In genomic region chr12:32237839-32238238, GRCm38 (mm10) we compare ENCODE assay signal across 20 mouse cellular contexts. TPM values are rescaled to one million over a fixed set of nuclear protein-coding genes. Genes with fewer than 3 reads are reported as not detected.
DNase-seq lines count a peak whose midpoint lies in the region; ATAC-seq lines count a peak whose summit lies in the region.
"Had no signal": no experiment of that assay in that cellular context is flagged by ENCODE, and none has a peak within 500 bp of the region (broad histone marks: within the 10 kb centered on the region; RNA-seq: fewer than 3 reads in every experiment).

No protein-coding gene starts in this region.

- intact Hi-C loops in heart, postnatal 25 days (cut with DNase I), result loop anchor here (10.0 kb wide), 1 partner anchor 473 kb away; no protein-coding TSS in a partner anchor
- intact Hi-C loops in left cerebral cortex, postnatal 25 days (cut with DNase I), result no loop called here

- no peaks in the 10 kb centered on the region for H3K36me3 ChIP-seq in midbrain, embryonic 16.5 days (ENCODE audit: control insufficient read depth, insufficient read depth, low read length)
- H3K36me3 ChIP-seq in midbrain, embryonic 13.5 days, result no peaks in the 10 kb centered on the region
- H3K36me3 ChIP-seq: heart, embryonic 12.5 days; intestine, embryonic 15.5 days; neural tube, embryonic 15.5 days had no signal

- H3K4me2 ChIP-seq in midbrain, embryonic 16.5 days (ENCODE audit: low read length), result no peak overlapping the region
- no peak overlapping the region for H3K4me2 ChIP-seq in midbrain, embryonic 13.5 days (replicated peaks)
- H3K4me2 ChIP-seq: heart, embryonic 12.5 days; intestine, embryonic 15.5 days; neural tube, embryonic 15.5 days had no signal

- no peaks in the 10 kb centered on the region for H3K27me3 ChIP-seq in midbrain, embryonic 16.5 days (ENCODE audit: control insufficient read depth, insufficient read depth, low read depth, low read length)
- H3K27me3 ChIP-seq in midbrain, embryonic 13.5 days, result no peaks in the 10 kb centered on the region
- H3K27me3 ChIP-seq: heart, embryonic 12.5 days; intestine, embryonic 15.5 days; neural tube, embryonic 15.5 days had no signal

- no peak overlapping the region for H3K4me3 ChIP-seq in midbrain, embryonic 16.5 days (ENCODE audit: low read depth, low read length)
- no peak overlapping the region for H3K4me3 ChIP-seq in midbrain, embryonic 13.5 days (replicated peaks)
- H3K4me3 ChIP-seq: heart, embryonic 12.5 days; intestine, embryonic 15.5 days; neural tube, embryonic 15.5 days had no signal

- peak; percentile 27; the same call in 1 of the 2 replicates for ATAC-seq in midbrain, embryonic 16.5 days
- no peak for ATAC-seq in midbrain, embryonic 13.5 days
- ATAC-seq: intestine, embryonic 15.5 days; lung, postnatal 0 days had no signal

- H3K27ac ChIP-seq in midbrain, embryonic 16.5 days (ENCODE audit: low read length), result no peak overlapping the region
- no peak overlapping the region for H3K27ac ChIP-seq in midbrain, embryonic 13.5 days
- H3K27ac ChIP-seq: intestine, embryonic 15.5 days; liver, embryonic 14.5 days; neural tube, embryonic 15.5 days had no signal

- no peak overlapping the region for H3K9ac ChIP-seq in midbrain, embryonic 16.5 days (ENCODE audit: low read depth, low read length)
- H3K9ac ChIP-seq in midbrain, embryonic 13.5 days (replicated peaks), result no peak overlapping the region
- H3K9ac ChIP-seq: heart, embryonic 12.5 days; intestine, embryonic 15.5 days; liver, embryonic 14.5 days; neural tube, embryonic 15.5 days had no signal

- no peaks in the 10 kb centered on the region for H3K9me3 ChIP-seq in midbrain, embryonic 16.5 days (replicated peaks; ENCODE audit: control insufficient read depth, low read length, poor library complexity, severe bottlenecking)
- no peaks in the 10 kb centered on the region for H3K9me3 ChIP-seq in midbrain, embryonic 13.5 days
- H3K9me3 ChIP-seq: heart, embryonic 12.5 days; intestine, embryonic 15.5 days; neural tube, embryonic 15.5 days had no signal

- WGBS in midbrain, embryonic 16.5 days, result 56% methylated on average over 5 of the region's 5 CpGs
- 67% methylated on average over 5 of the region's 5 CpGs for WGBS in midbrain, embryonic 13.5 days

- peak; percentile 52 for DNase-seq in heart, adult 11 months
- no peak for DNase-seq in heart, postnatal 25 days (ENCODE audit: low spot score)
- peak; percentile 36 for DNase-seq in fibroblast of lung, adult 2 months (ENCODE audit: low read depth)
- no peak for DNase-seq in gastrocnemius, postnatal 4 days (ENCODE audit: low spot score in 2 of 2)
- no peak for DNase-seq in left cerebral cortex, postnatal 25 days (ENCODE audit: low spot score in 2 of 2)
- DNase-seq: adrenal gland, postnatal 10 days; B cell, adult 2 months; cerebellum, adult 18-20 months; gastrocnemius, postnatal 36 days; heart, postnatal 36 days; left cerebral cortex, postnatal 4 days; right cerebral cortex, postnatal 25 days; thymus, postnatal 4 days had no signal

- no peaks in the 10 kb centered on the region for H3K4me1 ChIP-seq in midbrain, embryonic 16.5 days (ENCODE audit: control insufficient read depth, insufficient read depth, low read length)
- 0 out of 2 replicates have a peak, but pooled peaks cover 5% of the 10 kb centered on the region for H3K4me1 ChIP-seq in midbrain, embryonic 13.5 days (replicated peaks)
- H3K4me1 ChIP-seq: heart, embryonic 12.5 days; intestine, embryonic 15.5 days had no signal

RNA-seq across cellular contexts. Expression of gene Pik3cg, which starts 29.4 kb away (rescaled TPM):
- 1 to 10 TPM; 2.0 TPM for total RNA-seq in heart, postnatal 25 days (2021)
- 0.82 and 1.2 TPM in 2 replicates for polyA plus RNA-seq in midbrain, embryonic 16.5 days (2015; fragmentation: Nextera tagmentation; extraction: Ambion mirVana)
- 0.85 and 1.3 TPM in 2 replicates for polyA plus RNA-seq in midbrain, embryonic 13.5 days (2015; fragmentation: Nextera tagmentation; extraction: Ambion mirVana)
- total RNA-seq in gastrocnemius, postnatal 4 days (2021), result 1 to 10 TPM; 4.5 to 4.9 TPM
- total RNA-seq in left cerebral cortex, postnatal 25 days (2021), result 1 to 10 TPM; 3.7 to 4.6 TPM

Comparison
In these comparisons a context has a peak if more than half of its experiments do, and no peak if none do; other contexts are left out.
1. DNase-seq: peak in heart, adult 11 months (single experiment) and fibroblast of lung, adult 2 months (single experiment); none in heart, postnatal 25 days (single experiment), gastrocnemius, postnatal 4 days (0 of 2) and left cerebral cortex, postnatal 25 days (0 of 2).